Mouse (Mus musculus): ENCODE data around the gene Baz2a.

DNA sequence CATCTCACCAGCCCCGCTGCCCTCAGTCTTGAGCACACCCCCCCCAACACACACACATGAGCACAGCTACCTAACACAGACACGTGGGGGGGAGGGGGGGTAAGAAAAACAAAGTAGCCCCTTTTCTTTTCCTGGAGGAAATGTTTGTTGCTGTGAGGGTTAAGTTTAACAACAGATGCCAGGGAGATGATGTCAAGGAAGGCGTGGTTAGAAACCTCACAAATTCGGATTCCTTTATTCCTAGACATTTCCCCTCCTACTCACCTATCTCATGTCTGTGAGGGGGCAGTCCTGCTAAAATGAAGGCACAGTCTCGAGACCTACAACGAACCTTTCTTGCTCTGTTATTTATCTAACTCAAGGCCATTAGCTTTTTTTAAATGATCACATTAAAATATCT, 75.7 kb downstream of the Baz2a start:
- no peak for TF ChIP-seq CTCF (IDR thresholded peaks at IDR 0.05; ENCODE audit: extremely low read depth, insufficient read length, insufficient replicate concordance, low read depth, low read length)
- TF ChIP-seq POLR2A (IDR thresholded peaks at IDR 0.05; ENCODE audit: low read depth, low read length) = no peak

Data from small intestine, adult 2 months (tissue).